Mouse (Mus musculus) neural tube, embryonic 15.5 days (tissue): ENCODE data around the gene Gm45521. TPM values are rescaled to one million over a fixed set of nuclear protein-coding genes. Genes with fewer than 3 reads are reported as not detected.

Source experiments
- ATAC-seq: fragments of 200-750 bp; cut with Nextera tagmentation; 2 replicates; pipeline ENCODE4 v1.8.0; 2017; ENCODE audit warnings: mild to moderate bottlenecking, moderate TSS enrichment, moderate library complexity; ENCODE audit not compliant: low FRiP score
- H3K27ac ChIP-seq: fragments of 300-500 bp; sonication (generic); replicated peaks from 2 replicates; pipeline ENCODE4 v1.5.1; 2015; ENCODE audit warnings: mild to moderate bottlenecking, inconsistent platforms
- H3K27me3 ChIP-seq: fragments of 300-500 bp; sonication (generic); replicated peaks from 2 replicates; pipeline ENCODE4 v1.6.1; 2015; ENCODE audit warnings: inconsistent platforms
- H3K36me3 ChIP-seq: fragments of 300-500 bp; sonication (generic); 2 replicates; pipeline ENCODE4 v1.6.1; 2015; ENCODE audit warnings: inconsistent platforms
- H3K4me1 ChIP-seq: fragments of 300-500 bp; sonication (generic); 2 replicates; pipeline ENCODE4 v1.6.1; 2015; ENCODE audit warnings: inconsistent platforms
- H3K4me2 ChIP-seq: fragments of 300-500 bp; sonication (generic); 2 replicates; pipeline ENCODE4 v1.6.1; 2015; ENCODE audit warnings: inconsistent platforms, mild to moderate bottlenecking, moderate library complexity
- H3K4me3 ChIP-seq: fragments of 300-500 bp; sonication (generic); replicated peaks from 2 replicates; pipeline ENCODE4 v1.5.1; 2015; ENCODE audit warnings: mild to moderate bottlenecking, inconsistent platforms
- H3K9ac ChIP-seq: fragments of 300-500 bp; sonication (generic); replicated peaks from 2 replicates; pipeline ENCODE4 v1.6.1; 2015; ENCODE audit warnings: mild to moderate bottlenecking, inconsistent platforms
- H3K9me3 ChIP-seq: fragments of 300-500 bp; sonication (generic); replicated peaks from 2 replicates; pipeline ENCODE4 v1.6.1; 2016; ENCODE audit warnings: inconsistent platforms
- WGBS: fragments of 180-500 bp; shearing (Covaris S2); methylation state at CpG from one replicate; pipeline ENCODE4 v1.1.7; 2015; ENCODE audit warnings: mixed read lengths; 5-methylcytosine and 5-hydroxymethylcytosine counted together
- polyA plus RNA-seq: library from polyadenylated mRNA; unstranded; fragments of >200 nt; fragmentation: Nextera tagmentation; extraction: Ambion mirVana; gene quantifications from 2 replicates; pipeline ENCODE4 v1.2.1, GENCODE M21; 2015

Gm45521 gene
- polyA plus RNA-seq: 0.28 TPM in 1 of 2 replicates, not detected in the other

- ATAC-seq: no peak
- Histone ChIP-seq H3K9me3 (no peaks in the 10 kb centered on the region), H3K27ac (no peak within 1 kb of the TSS), H3K27me3 (no peaks in the 10 kb centered on the region), H3K4me2 (no peak within 1 kb of the TSS), H3K4me1 (0 out of 2 replicates have a peak, but pooled peaks cover 7% of the 10 kb centered on the region), H3K4me3 (no peak within 1 kb of the TSS), H3K9ac (no peak within 1 kb of the TSS), H3K36me3 (no peaks in the 10 kb centered on the region)
- 49% methylated on average over 9 of the region's 9 CpGs for WGBS
Observed at GRCm38 (mm10) chr14:7957049-7957448, at the start of gene Gm45521. TSS of gene Gm45521 (plus strand) at chr14:7957288.

GRCm38 (mm10) chr14:7909472-7909871, 47.6 kb upstream of the Gm45521 start:
- Histone ChIP-seq H3K27me3 (no peaks in the 10 kb centered on the region), H3K27ac (no peak overlapping the region), H3K9me3 (no peaks in the 10 kb centered on the region), H3K4me3 (no peak overlapping the region), H3K4me2 (no peak overlapping the region), H3K4me1 (0 out of 2 replicates have a peak, but pooled peaks cover 4% of the 10 kb centered on the region), H3K36me3 (peaks cover 53% of the 10 kb centered on the region), H3K9ac (no peak overlapping the region)
- ATAC-seq: no peak
- 78% methylated on average over 10 of the region's 10 CpGs for WGBS

GRCm38 (mm10) chr14:7913842-7914241, 43.2 kb upstream of the Gm45521 start:
- WGBS: 70% methylated on average over 7 of the region's 7 CpGs
- H3K4me3 ChIP-seq: no peak overlapping the region
- no peak overlapping the region for H3K4me2 ChIP-seq
- no peak for ATAC-seq
- H3K4me1 ChIP-seq: 0 out of 2 replicates have a peak, but pooled peaks cover 4% of the 10 kb centered on the region
- H3K9me3 ChIP-seq: no peaks in the 10 kb centered on the region
- H3K27ac ChIP-seq: no peak overlapping the region
- no peaks in the 10 kb centered on the region for H3K27me3 ChIP-seq
- no peak overlapping the region for H3K9ac ChIP-seq
- peaks cover 60% of the 10 kb centered on the region for H3K36me3 ChIP-seq

- H3K4me2 ChIP-seq: no peak overlapping the region
- ATAC-seq: no peak
- no peak overlapping the region for H3K9ac ChIP-seq
- peaks cover 63% of the 10 kb centered on the region for H3K36me3 ChIP-seq
- 0 out of 2 replicates have a peak, but pooled peaks cover 4% of the 10 kb centered on the region for H3K4me1 ChIP-seq
- no peak overlapping the region for H3K4me3 ChIP-seq
- no peak overlapping the region for H3K27ac ChIP-seq
- 74% methylated on average over 4 of the region's 4 CpGs for WGBS
- no peaks in the 10 kb centered on the region for H3K9me3 ChIP-seq
- no peaks in the 10 kb centered on the region for H3K27me3 ChIP-seq
Observed at GRCm38 (mm10) chr14:7914461-7914860, 42.6 kb upstream of the Gm45521 start.

GRCm38 (mm10) chr14:7918150-7918991, 38.7 kb upstream of the Gm45521 start:
- 0 out of 2 replicates have a peak, but pooled peaks cover 3% of the 10 kb centered on the region for H3K4me1 ChIP-seq
- no peak overlapping the region for H3K27ac ChIP-seq
- WGBS: 83% methylated on average over 6 of the region's 6 CpGs
- peaks cover 72% of the 10 kb centered on the region for H3K36me3 ChIP-seq
- H3K27me3 ChIP-seq: no peaks in the 10 kb centered on the region
- no peak overlapping the region for H3K9ac ChIP-seq
- no peak overlapping the region for H3K4me3 ChIP-seq
- no peaks in the 10 kb centered on the region for H3K9me3 ChIP-seq
- no peak overlapping the region for H3K4me2 ChIP-seq
- ATAC-seq: no peak

GRCm38 (mm10) chr14:7919309-7919708, 37.8 kb upstream of the Gm45521 start:
- Histone ChIP-seq H3K27ac (no peak overlapping the region), H3K36me3 (peaks cover 80% of the 10 kb centered on the region), H3K4me2 (no peak overlapping the region), H3K4me1 (no peaks in the 10 kb centered on the region), H3K9ac (no peak overlapping the region), H3K27me3 (no peaks in the 10 kb centered on the region), H3K4me3 (no peak overlapping the region), H3K9me3 (no peaks in the 10 kb centered on the region)
- 92% methylated on average over 5 of the region's 5 CpGs for WGBS
- no peak for ATAC-seq

GRCm38 (mm10) chr14:7919921-7920320, 37.2 kb upstream of the Gm45521 start:
- WGBS: 81% methylated on average over 4 of the region's 4 CpGs
- ATAC-seq: no peak
- no peaks in the 10 kb centered on the region for H3K27me3 ChIP-seq
- no peak overlapping the region for H3K4me2 ChIP-seq
- H3K9me3 ChIP-seq: no peaks in the 10 kb centered on the region
- H3K4me1 ChIP-seq: no peaks in the 10 kb centered on the region
- no peak overlapping the region for H3K27ac ChIP-seq
- no peak overlapping the region for H3K4me3 ChIP-seq
- no peak overlapping the region for H3K9ac ChIP-seq
- peaks cover 78% of the 10 kb centered on the region for H3K36me3 ChIP-seq

- no peak overlapping the region for H3K9ac ChIP-seq
Observed at GRCm38 (mm10) chr14:7921459-7921858, 35.6 kb upstream of the Gm45521 start.

GRCm38 (mm10) chr14:7923635-7924034, 33.5 kb upstream of the Gm45521 start:
- H3K27me3 ChIP-seq: no peaks in the 10 kb centered on the region
- H3K4me1 ChIP-seq: no peaks in the 10 kb centered on the region
- no peaks in the 10 kb centered on the region for H3K9me3 ChIP-seq
- H3K4me2 ChIP-seq: no peak overlapping the region
- no peak overlapping the region for H3K9ac ChIP-seq
- H3K4me3 ChIP-seq: no peak overlapping the region
- H3K27ac ChIP-seq: no peak overlapping the region
- ATAC-seq: no peak
- H3K36me3 ChIP-seq: peaks cover 72% of the 10 kb centered on the region

More at GRCm38 (mm10) chr14:7921459-7921858, 35.6 kb upstream of the Gm45521 start:
- no peak overlapping the region for H3K4me3 ChIP-seq
- no peak overlapping the region for H3K27ac ChIP-seq
- no peaks in the 10 kb centered on the region for H3K4me1 ChIP-seq
- no peak for ATAC-seq
- no peaks in the 10 kb centered on the region for H3K27me3 ChIP-seq
- peaks cover 78% of the 10 kb centered on the region for H3K36me3 ChIP-seq
- H3K4me2 ChIP-seq: no peak overlapping the region
- no peaks in the 10 kb centered on the region for H3K9me3 ChIP-seq
- WGBS: 92% methylated on average over 5 of the region's 5 CpGs

GRCm38 (mm10) chr14:7928362-7928761, 28.7 kb upstream of the Gm45521 start:
- Histone ChIP-seq H3K4me3 (no peak overlapping the region), H3K27me3 (no peaks in the 10 kb centered on the region), H3K9ac (no peak overlapping the region), H3K4me2 (no peak overlapping the region), H3K27ac (no peak overlapping the region), H3K4me1 (no peaks in the 10 kb centered on the region), H3K36me3 (peaks cover 84% of the 10 kb centered on the region), H3K9me3 (no peaks in the 10 kb centered on the region)
- 89% methylated on average over 1 of the region's 1 CpGs for WGBS
- no peak for ATAC-seq

GRCm38 (mm10) chr14:7929029-7929428, 28.1 kb upstream of the Gm45521 start:
- no peak overlapping the region for H3K4me3 ChIP-seq
- H3K9me3 ChIP-seq: no peaks in the 10 kb centered on the region
- H3K36me3 ChIP-seq: peaks cover 86% of the 10 kb centered on the region
- H3K4me2 ChIP-seq: no peak overlapping the region
- H3K9ac ChIP-seq: no peak overlapping the region
- no peaks in the 10 kb centered on the region for H3K27me3 ChIP-seq
- no peaks in the 10 kb centered on the region for H3K4me1 ChIP-seq
- 90% methylated on average over 7 of the region's 7 CpGs for WGBS
- ATAC-seq: no peak
- no peak overlapping the region for H3K27ac ChIP-seq

GRCm38 (mm10) chr14:7932151-7932550, 24.9 kb upstream of the Gm45521 start:
- H3K36me3 ChIP-seq: peaks cover 82% of the 10 kb centered on the region
- no peak for ATAC-seq
- no peak overlapping the region for H3K4me3 ChIP-seq
- no peak overlapping the region for H3K4me2 ChIP-seq
- 96% methylated on average over 4 of the region's 4 CpGs for WGBS
- H3K9me3 ChIP-seq: no peaks in the 10 kb centered on the region
- no peak overlapping the region for H3K27ac ChIP-seq
- H3K9ac ChIP-seq: no peak overlapping the region
- peaks cover 12% of the 10 kb centered on the region for H3K4me1 ChIP-seq
- H3K27me3 ChIP-seq: no peaks in the 10 kb centered on the region
